Mouse (Mus musculus) G1E (cell line): Measurements from ENCODE around the gene Tcf3. TPM values are rescaled to one million over a fixed set of nuclear protein-coding genes. Genes with fewer than 3 reads are reported as not detected.
A peak's percentile ranks its signal among the peaks of the same experiment; 100 is the strongest.

ENCODE experiments used
- ATAC-seq: 2 replicates; pipeline ENCODE4 v1.8.0; 2016; ENCODE audit warnings: mild to moderate bottlenecking; ENCODE audit not compliant: insufficient number of reproducible peaks, poor library complexity, low FRiP score, severe bottlenecking; ENCODE audit errors: extremely low read depth
- DNase-seq: peaks from one replicate; pipeline ENCODE4 v3.0.0; 2012; ENCODE audit warnings: low spot score
- H3K27me3 ChIP-seq: 2 replicates; pipeline ENCODE4 v1.6.1; 2012; ENCODE audit warnings: mild to moderate bottlenecking, low read length, inconsistent platforms; ENCODE audit not compliant: insufficient read depth
- H3K36me3 ChIP-seq: replicated peaks from 2 replicates; pipeline ENCODE3; 2012; ENCODE audit warnings: mild to moderate bottlenecking, inconsistent platforms
- H3K4me1 ChIP-seq: 2 replicates; pipeline ENCODE4 v1.6.1; 2012; ENCODE audit warnings: low read depth, low read length, inconsistent platforms, mixed read lengths; ENCODE audit not compliant: insufficient read depth
- H3K4me3 ChIP-seq: 2 replicates; pipeline ENCODE4 v1.5.1; 2012; ENCODE audit warnings: low read depth, mild to moderate bottlenecking, inconsistent platforms, low read length, moderate library complexity, mixed read lengths
- H3K9me3 ChIP-seq: replicated peaks from 2 replicates; pipeline ENCODE4 v1.6.1; 2012; ENCODE audit warnings: inconsistent platforms
- CTCF ChIP-seq: IDR thresholded peaks from 2 replicates; pipeline ENCODE4 v1.5.1; 2012; ENCODE audit warnings: low read depth, low read length, inconsistent platforms, mixed read lengths
- GATA1 ChIP-seq: IDR thresholded peaks from 2 replicates; pipeline ENCODE4 v1.6.1; 2012; ENCODE audit warnings: borderline replicate concordance, low read length, inconsistent platforms, mixed read lengths
- GATA2 ChIP-seq: IDR thresholded peaks from 2 replicates; pipeline ENCODE4 v1.6.1; 2012; ENCODE audit warnings: low read depth, low read length, inconsistent platforms, borderline replicate concordance
- POLR2AphosphoS5 ChIP-seq: IDR thresholded peaks from 2 replicates; pipeline ENCODE4 v1.6.1; 2012; ENCODE audit warnings: low read depth, low read length, inconsistent platforms; ENCODE audit not compliant: insufficient replicate concordance
- TAL1 ChIP-seq: conservative IDR thresholded peaks from 2 replicates; pipeline ENCODE4 v1.6.1; 2012; ENCODE audit warnings: low read depth, low read length, inconsistent platforms, mixed read lengths
- polyA plus RNA-seq: library from polyadenylated mRNA; stranded (reverse); fragments of >175 nt; gene quantifications from 2 replicates; pipeline ENCODE4 v1.2.3, GENCODE M21; 2012
- total RNA-seq, 2 experiments: library from RNA; stranded (forward) in 1 of 2; stranded (reverse) in 1 of 2; fragments of 200-1000 nt in 1 of 2; fragments of >200 nt in 1 of 2; fragmentation: Nextera tagmentation in 1 of 2; gene quantifications; 2 replicates each; pipeline ENCODE4 v1.2.3; 2014 to 2017

Tcf3 gene
- total and polyA plus RNA-seq, 3 experiments = 70.0 to 1,090 (median 152) TPM

- H3K36me3 ChIP-seq = peaks cover 98% of the 10 kb centered on the region
- no peak for TF ChIP-seq CTCF
- no peak for TF ChIP-seq POLR2AphosphoS5
- no peak for TF ChIP-seq GATA1
- no peak for TF ChIP-seq GATA2
- TF ChIP-seq TAL1 = no peak
- no peak for ATAC-seq
These were observed 15.6 kb downstream of the Tcf3 start for GRCm38 (mm10) chr10:80417841-80418240.

GRCm38 (mm10) chr10:80417371-80417770, 16.1 kb downstream of the Tcf3 start:
- DNase-seq (no peak), ATAC-seq (no peak)
- H3K9me3 ChIP-seq = no peaks in the 10 kb centered on the region
- no peak overlapping the region for H3K4me3 ChIP-seq
- H3K36me3 ChIP-seq = peaks cover 100% of the 10 kb centered on the region
- TF ChIP-seq GATA2 = no peak
- H3K27me3 ChIP-seq = peaks cover 2% of the 10 kb centered on the region; the same call in 1 of the 2 replicates
- peaks cover 99% of the 10 kb centered on the region for H3K4me1 ChIP-seq

More at GRCm38 (mm10) chr10:80417841-80418240, 15.6 kb downstream of the Tcf3 start:
- H3K27me3 ChIP-seq = no peaks in the 10 kb centered on the region; the same call in 1 of the 2 replicates
- H3K4me3 ChIP-seq = no peak overlapping the region
- no peak for DNase-seq
- no peaks in the 10 kb centered on the region for H3K9me3 ChIP-seq
- H3K4me1 ChIP-seq = peaks cover 98% of the 10 kb centered on the region

GRCm38 (mm10) chr10:80415566-80415965, 17.9 kb downstream of the Tcf3 start:
- peaks cover 99% of the 10 kb centered on the region for H3K4me1 ChIP-seq

GRCm38 (mm10) chr10:80412656-80413541, 20.5 kb downstream of the Tcf3 start:
- peaks cover 2% of the 10 kb centered on the region; the same call in 1 of the 2 replicates for H3K27me3 ChIP-seq
- no peaks in the 10 kb centered on the region for H3K9me3 ChIP-seq
- H3K4me3 ChIP-seq = peak overlapping the region; percentile 34
- peaks cover 97% of the 10 kb centered on the region for H3K4me1 ChIP-seq
- ATAC-seq (no peak), DNase-seq (no peak)
- peaks cover 100% of the 10 kb centered on the region for H3K36me3 ChIP-seq
- TF ChIP-seq GATA2 (no peak), POLR2AphosphoS5 (peak; percentile 24; the same call in 1 of the 2 replicates)

More at GRCm38 (mm10) chr10:80415566-80415965, 17.9 kb downstream of the Tcf3 start:
- Histone ChIP-seq H3K27me3 (peaks cover 2% of the 10 kb centered on the region; the same call in 1 of the 2 replicates), H3K36me3 (peaks cover 100% of the 10 kb centered on the region), H3K4me3 (0 out of 2 replicates have a peak overlapping the region, but pooled peaks have one; percentile 21), H3K9me3 (no peaks in the 10 kb centered on the region)
- DNase-seq = no peak
- ATAC-seq = no peak
- no peak for TF ChIP-seq CTCF

- peaks cover 84% of the 10 kb centered on the region for H3K36me3 ChIP-seq
- peaks cover 87% of the 10 kb centered on the region for H3K4me1 ChIP-seq
- ATAC-seq = no peak
- TF ChIP-seq GATA2 (no peak), GATA1 (no peak), POLR2AphosphoS5 (0 out of 2 replicates have a peak, but pooled peaks have one; percentile 10)
- H3K4me3 ChIP-seq = peak overlapping the region; percentile 91; the same call in 1 of the 2 replicates
- H3K9me3 ChIP-seq = no peaks in the 10 kb centered on the region
- no peak for DNase-seq
- H3K27me3 ChIP-seq = peaks cover 2% of the 10 kb centered on the region; the same call in 1 of the 2 replicates
These were observed 25.5 kb downstream of the Tcf3 start for GRCm38 (mm10) chr10:80407924-80408323.

- no peaks in the 10 kb centered on the region for H3K9me3 ChIP-seq
- no peak for TF ChIP-seq TAL1
- no peak for TF ChIP-seq CTCF
- TF ChIP-seq GATA1 = no peak
- TF ChIP-seq GATA2 = no peak
- no peak; the same call in 1 of the 2 replicates for TF ChIP-seq POLR2AphosphoS5
- ATAC-seq (peak; percentile 79), DNase-seq (peak; percentile 78)
- H3K27me3 ChIP-seq = no peaks in the 10 kb centered on the region
- peaks cover 84% of the 10 kb centered on the region for H3K36me3 ChIP-seq
- peaks cover 84% of the 10 kb centered on the region for H3K4me1 ChIP-seq
- peak within 1 kb of the TSS; percentile 91 for H3K4me3 ChIP-seq
These were observed 26.6 kb downstream of the Tcf3 start, which contains the start of gene Uqcr11 for GRCm38 (mm10) chr10:80406684-80407501. Uqcr11 (minus strand) TSS chr10:80406830.
